Mouse (Mus musculus) T-helper 17 cell (primary cell): ENCODE data around the gene Supt20.
"Not testable (repeated sequence)": the region's sequence is repeated elsewhere in the genome, so short reads cannot be mapped to it uniquely, and the experiment has no call there.

Experiments used
- in situ Hi-C, 2 experiments: fragments of 300-600 bp; cut with MboI, MseI; formaldehyde crosslinking; loops; 1 replicate in 1 of 2; 2 replicates in 1 of 2; pipeline ENCODE4 v1.15.1; 2025; ENCODE audit warnings: high pct_unique_total_duplicates in 2 of 2

The Supt20 gene

DNA sequence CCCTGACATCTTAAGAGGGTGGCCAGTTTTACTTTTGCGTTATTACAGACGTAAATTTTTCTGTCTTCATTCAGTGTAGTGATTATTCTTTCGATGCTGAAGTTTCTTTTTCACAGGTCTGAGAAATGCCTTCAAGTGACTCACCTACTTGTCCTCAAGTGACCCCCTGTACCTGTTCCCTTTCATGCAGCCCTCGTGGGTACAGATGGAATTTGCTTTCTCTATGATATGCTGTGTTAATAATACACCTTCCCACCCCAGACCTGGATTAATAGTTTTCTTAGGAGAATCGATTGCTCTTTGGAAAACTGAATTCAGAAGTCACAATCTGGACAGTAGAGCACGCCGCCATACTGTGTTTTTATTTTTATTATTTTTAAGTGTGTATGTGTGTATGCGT lies 44.7 kb downstream of the Supt20 start:
- in situ Hi-C loops = loop anchor here (25.0 kb wide), 2 partner anchors 875 to 1275 kb away; partner anchors contain the start of genes Nhlrc3 (in 1 of the 2), Proser1 (in 1 of the 2) and Ufm1 (in 1 of the 2)

DNA sequence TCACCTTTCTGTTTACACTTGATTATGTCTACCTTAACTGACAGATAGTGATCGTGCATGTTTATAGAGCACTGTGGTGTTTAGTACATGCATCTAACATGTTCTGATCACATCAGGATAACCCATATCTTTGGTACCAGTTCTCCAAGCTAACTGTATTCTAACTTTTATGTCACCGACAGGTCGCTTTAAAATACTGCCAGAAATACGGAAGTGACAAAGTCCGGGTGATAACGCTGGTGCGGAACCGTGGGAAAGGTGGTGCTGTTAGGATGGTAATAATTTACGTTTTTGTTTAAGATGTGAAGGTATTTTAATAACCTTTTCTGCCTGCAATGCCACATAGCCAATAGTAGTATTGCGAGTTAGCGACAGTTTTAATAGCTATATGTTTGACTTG lies 49.4 kb downstream of the Supt20 start:
- in situ Hi-C loops = loop anchor here (25.0 kb wide), 2 partner anchors 880 to 1280 kb away; partner anchors contain the start of genes Nhlrc3 (in 1 of the 2), Proser1 (in 1 of the 2) and Ufm1 (in 1 of the 2)

DNA sequence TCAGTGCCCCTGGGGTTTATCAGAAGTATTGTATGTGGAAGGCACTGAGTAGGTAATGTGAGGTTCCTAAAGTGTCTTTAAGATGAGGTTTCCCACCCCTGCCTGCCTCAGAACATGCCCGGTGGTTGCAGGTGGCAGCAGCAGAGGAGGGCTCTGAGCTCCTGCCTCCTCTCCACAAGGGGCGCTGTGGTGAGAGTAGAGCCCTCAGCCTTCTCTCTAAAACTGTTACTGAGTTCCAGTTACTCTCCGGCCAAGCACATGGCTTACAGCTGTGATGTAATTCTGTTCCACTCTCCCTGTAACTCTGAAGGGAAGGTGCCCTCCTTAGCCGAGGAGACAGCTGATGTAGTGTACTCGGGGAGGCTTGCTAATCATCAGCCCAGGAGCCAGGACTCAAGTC lies 53.2 kb downstream of the Supt20 start:
- in situ Hi-C loops = loop anchor here (25.0 kb wide), 2 partner anchors 883 to 1283 kb away; partner anchors contain the start of genes Nhlrc3 (in 1 of the 2), Proser1 (in 1 of the 2) and Ufm1 (in 1 of the 2)

DNA sequence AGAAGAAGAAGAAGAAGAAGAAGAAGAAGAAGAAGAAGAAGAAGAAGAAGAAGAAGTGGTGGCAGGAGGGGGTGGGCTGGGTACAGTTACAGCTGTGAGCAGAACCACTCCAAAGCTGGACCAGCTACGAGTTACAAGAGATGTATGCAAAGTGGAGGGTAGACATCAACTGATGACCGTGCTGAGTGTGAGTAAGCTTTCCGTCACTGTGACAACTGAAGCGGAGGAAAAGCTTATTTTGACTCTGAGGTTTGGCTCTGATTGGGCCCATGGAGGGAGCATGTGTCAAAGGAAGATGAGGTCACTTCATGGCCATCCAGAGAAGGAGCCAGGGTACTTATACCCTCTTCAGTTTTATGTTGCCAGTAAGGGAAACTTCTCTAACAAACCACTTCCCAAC lies 60.8 kb downstream of the Supt20 start:
- in situ Hi-C loops = loop anchor here in 1 of 2 experiments (5.0 kb wide), 1 partner anchor 54 kb away; the partner anchor contains the start of gene Rfxap

- in situ Hi-C loops = no loop called here
Measured at GRCm38 (mm10) chr3:54755145-54756041, 62.8 kb downstream of the Supt20 start, which contains the start of gene Smad9. TSS of gene Smad9 (plus strand) at chr3:54755582.

GRCm38 (mm10) chr3:54756058-54756457 lies 63.5 kb downstream of the Supt20 start:
- in situ Hi-C loops = no loop called here

DNA sequence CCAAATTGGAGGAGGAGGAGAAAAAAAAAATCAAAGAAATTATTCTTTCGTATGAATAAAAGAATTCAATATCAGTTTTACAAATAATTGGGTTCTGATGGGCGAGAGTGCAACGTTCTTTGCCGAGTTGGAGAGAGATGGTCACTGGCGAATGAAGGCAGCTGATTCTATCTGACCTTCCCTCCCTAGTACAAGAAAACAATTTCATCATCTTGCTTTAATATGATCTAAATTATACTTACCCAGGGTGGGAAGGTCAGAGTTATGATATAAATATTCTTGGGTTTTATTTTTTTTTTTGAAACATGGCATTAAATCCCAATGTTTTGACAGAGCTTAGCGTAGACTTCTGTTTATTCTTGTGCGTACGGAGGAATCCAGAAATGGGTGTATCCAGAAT lies 64.8 kb downstream of the Supt20 start:
- in situ Hi-C loops = no loop called here

GRCm38 (mm10) chr3:54759211-54759610 lies 66.6 kb downstream of the Supt20 start:
- in situ Hi-C loops = no loop called here

DNA sequence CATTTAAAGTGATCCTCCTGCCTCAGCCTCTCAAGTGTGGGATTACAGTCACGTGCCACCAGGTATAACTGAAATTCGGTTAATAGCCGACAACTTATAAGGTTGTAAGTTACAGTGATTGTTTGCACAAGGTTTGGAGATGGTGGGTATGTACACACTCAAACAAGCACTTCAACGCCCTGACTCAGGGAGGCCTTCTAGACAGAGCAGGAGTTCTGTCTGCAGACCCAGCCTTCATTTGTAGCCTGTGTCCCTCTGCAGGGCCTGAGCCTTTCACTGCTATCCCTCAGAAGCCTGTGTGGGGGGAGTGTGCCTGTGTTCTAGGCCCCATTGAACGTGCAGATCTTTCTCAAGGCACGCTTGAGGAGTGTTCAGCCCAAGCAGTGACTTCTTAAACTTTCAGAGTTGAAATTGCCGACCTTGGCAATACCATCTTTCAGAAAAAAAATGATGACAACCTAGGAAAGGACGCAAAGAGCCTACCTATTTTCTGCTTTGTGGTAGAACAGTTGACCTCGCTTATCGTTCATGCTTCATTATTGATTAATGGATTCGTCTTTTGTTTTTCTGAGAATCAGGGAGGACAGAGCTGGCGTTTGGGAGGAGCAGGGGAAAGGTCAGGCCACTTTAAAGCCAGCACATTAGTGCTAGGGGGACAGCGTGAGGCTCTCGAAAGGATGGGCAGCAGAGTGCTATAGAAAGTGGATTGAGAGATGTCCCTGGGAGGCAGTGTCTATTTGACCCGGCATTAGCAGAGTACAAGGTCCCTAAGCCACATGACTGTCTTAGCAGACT lies 67.9 kb downstream of the Supt20 start:
- in situ Hi-C loops = no loop called here

DNA sequence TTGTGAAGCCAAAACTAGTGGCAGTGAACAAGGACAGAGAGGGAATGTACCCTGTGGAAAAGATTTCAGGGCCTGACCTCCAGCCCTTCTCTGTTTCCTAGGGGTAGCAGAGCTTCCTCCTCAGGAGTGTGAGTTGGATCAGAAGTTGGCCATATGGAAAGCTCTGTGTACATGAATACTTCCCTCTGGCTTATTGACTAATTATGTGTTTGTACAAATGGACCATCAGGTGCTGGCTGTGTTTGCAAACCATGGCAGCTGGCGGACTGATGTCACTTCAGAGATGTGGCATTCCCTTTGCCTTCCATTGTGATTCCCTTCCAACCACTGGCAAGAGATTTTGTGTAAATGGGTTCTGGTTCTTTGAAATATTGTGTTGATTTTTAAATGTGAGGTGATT lies 68.7 kb downstream of the Supt20 start:
- in situ Hi-C loops = no loop called here

GRCm38 (mm10) chr3:54764418-54764817 lies 71.8 kb downstream of the Supt20 start:
- in situ Hi-C loops = no loop called here

DNA sequence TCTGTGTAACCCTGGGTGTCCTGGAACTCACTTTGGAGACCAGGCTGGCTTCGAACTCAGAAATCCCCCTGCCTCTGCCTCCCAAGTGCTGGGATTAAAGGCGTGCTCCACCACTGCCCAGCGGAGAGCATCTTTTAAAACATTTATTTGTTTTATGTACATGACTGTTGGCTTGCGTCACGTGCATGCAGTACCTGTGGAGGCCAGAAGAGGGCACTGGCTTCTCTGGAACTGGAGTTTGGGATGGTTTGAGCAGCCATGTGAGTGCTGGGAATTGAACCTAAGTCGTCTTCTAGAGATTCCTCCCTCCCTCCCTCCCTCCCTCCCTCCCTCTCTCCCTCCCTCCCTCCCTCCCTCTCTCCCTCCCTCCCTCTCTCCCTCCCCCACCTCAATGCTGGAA lies 72.9 kb downstream of the Supt20 start:
- in situ Hi-C loops = not testable (repeated sequence)

GRCm38 (mm10) chr3:54766034-54766433 lies 73.4 kb downstream of the Supt20 start:
- in situ Hi-C loops = no loop called here

DNA sequence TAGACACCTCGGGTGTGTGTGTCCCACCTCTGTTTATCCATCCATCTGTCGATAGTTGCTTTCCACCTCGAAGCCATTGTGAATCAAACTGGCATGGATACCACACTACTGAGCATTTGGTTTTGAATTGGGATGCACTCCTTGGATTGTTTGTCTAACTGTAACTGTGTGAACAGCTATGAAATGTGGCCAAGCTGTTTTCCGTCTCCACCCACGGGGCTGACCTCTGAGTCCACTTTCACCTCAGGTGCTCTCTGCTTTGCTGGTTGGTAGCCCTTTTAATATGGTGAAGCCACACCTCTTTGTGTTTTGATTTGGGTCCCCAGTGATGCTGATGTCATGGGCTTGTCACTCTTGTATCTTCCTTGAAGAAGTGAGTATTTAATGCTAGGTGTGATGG lies 74.2 kb downstream of the Supt20 start:
- in situ Hi-C loops = no loop called here

DNA sequence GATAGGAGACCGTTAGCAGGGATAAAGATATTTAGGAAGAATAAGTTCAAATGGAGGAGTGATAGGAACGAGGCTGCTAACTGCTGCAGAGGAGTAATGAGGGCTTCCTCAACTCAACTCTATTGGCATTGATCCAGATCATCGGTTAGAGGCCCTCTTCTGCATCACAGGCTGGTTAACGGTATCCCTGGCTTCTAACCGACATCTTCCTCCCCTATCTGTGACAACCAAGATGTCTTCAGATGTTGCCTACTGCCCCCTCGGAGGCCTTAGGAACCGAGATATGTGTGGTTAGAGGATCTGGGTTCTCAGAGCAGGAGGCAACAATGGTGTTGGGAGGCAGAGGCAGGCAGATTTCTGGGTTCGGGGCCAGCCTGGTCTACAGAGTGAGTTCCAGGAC lies 76.0 kb downstream of the Supt20 start:
- in situ Hi-C loops = no loop called here

- in situ Hi-C loops = loop anchor here in 1 of 2 experiments (10.0 kb wide), 1 partner anchor 1175 kb away; no protein-coding TSS in a partner anchor
Measured at GRCm38 (mm10) chr3:54769349-54770275, 77.0 kb downstream of the Supt20 start.

- in situ Hi-C loops = loop anchor here in 1 of 2 experiments (10.0 kb wide), 1 partner anchor 1179 kb away; no protein-coding TSS in a partner anchor
Measured at GRCm38 (mm10) chr3:54773613-54774012, 81.0 kb downstream of the Supt20 start.

GRCm38 (mm10) chr3:54775989-54776631 lies 83.5 kb downstream of the Supt20 start:
- in situ Hi-C loops = loop anchor here in 1 of 2 experiments (10.0 kb wide), 1 partner anchor 1181 kb away; no protein-coding TSS in a partner anchor
